Mouse (Mus musculus) neural tube, embryonic 13.5 days (tissue): Measurements from ENCODE around the gene Tmem9. TPM values are rescaled to one million over a fixed set of nuclear protein-coding genes. Genes with fewer than 3 reads are reported as not detected.

Experiments
- ATAC-seq: fragments of 200-750 bp; cut with Nextera tagmentation; 2 replicates; pipeline ENCODE4 v1.8.0; 2017; ENCODE audit warnings: low read depth, mild to moderate bottlenecking, moderate TSS enrichment, moderate library complexity
- H3K27ac ChIP-seq: fragments of 300-500 bp; sonication (generic); replicated peaks from 2 replicates; pipeline ENCODE4 v1.5.1; 2015; ENCODE audit warnings: moderate library complexity, mild to moderate bottlenecking, inconsistent platforms
- H3K27me3 ChIP-seq: fragments of 300-500 bp; sonication (generic); 2 replicates; pipeline ENCODE4 v1.6.1; 2015; ENCODE audit warnings: mild to moderate bottlenecking, inconsistent platforms
- H3K36me3 ChIP-seq: fragments of 300-500 bp; sonication (generic); 2 replicates; pipeline ENCODE4 v1.6.1; 2015; ENCODE audit warnings: mild to moderate bottlenecking, inconsistent platforms
- H3K4me1 ChIP-seq: fragments of 300-500 bp; sonication (generic); replicated peaks from 2 replicates; pipeline ENCODE4 v1.6.1; 2015; ENCODE audit warnings: inconsistent platforms
- H3K4me2 ChIP-seq: fragments of 300-500 bp; sonication (generic); 2 replicates; pipeline ENCODE4 v1.6.1; 2015; ENCODE audit warnings: inconsistent platforms, mild to moderate bottlenecking, moderate library complexity
- H3K4me3 ChIP-seq: fragments of 300-500 bp; sonication (generic); 2 replicates; pipeline ENCODE4 v1.5.1; 2015; ENCODE audit warnings: mild to moderate bottlenecking, inconsistent platforms
- H3K9ac ChIP-seq: fragments of 300-500 bp; sonication (generic); 2 replicates; pipeline ENCODE4 v1.6.1; 2015; ENCODE audit warnings: moderate library complexity, mild to moderate bottlenecking, inconsistent platforms
- H3K9me3 ChIP-seq: fragments of 300-500 bp; sonication (generic); 2 replicates; pipeline ENCODE4 v1.6.1; 2016; ENCODE audit warnings: inconsistent platforms
- WGBS: fragments of 180-500 bp; shearing (Covaris S2); methylation state at CpG from one replicate; pipeline ENCODE4 v1.1.7; 2015; 5-methylcytosine and 5-hydroxymethylcytosine counted together
- polyA plus RNA-seq: library from polyadenylated mRNA; unstranded; fragments of >200 nt; fragmentation: Nextera tagmentation; extraction: Ambion mirVana; gene quantifications from 2 replicates; pipeline ENCODE4 v1.2.1, GENCODE M21; 2015

The Tmem9 gene
- polyA plus RNA-seq, result 155 and 180 TPM in 2 replicates

GRCm38 (mm10) chr1:136007211-136008158 is at the start of gene Tmem9:
Gene Tmem9, plus strand, starts transcription at chr1:136008150.
- 4% methylated on average over 37 of the region's 37 CpGs for WGBS
- peaks cover 27% of the 10 kb centered on the region for H3K27me3 ChIP-seq
- peak within 1 kb of the TSS; percentile 37 for H3K4me3 ChIP-seq
- no peaks in the 10 kb centered on the region for H3K9me3 ChIP-seq
- H3K4me2 ChIP-seq, result peak within 1 kb of the TSS; percentile 60
- peaks cover 10% of the 10 kb centered on the region for H3K4me1 ChIP-seq
- H3K9ac ChIP-seq, result peak within 1 kb of the TSS; percentile 23; the same call in 1 of the 2 replicates
- H3K36me3 ChIP-seq, result no peaks in the 10 kb centered on the region
- H3K27ac ChIP-seq, result no peak within 1 kb of the TSS
- peak; percentile 53; the same call in 1 of the 2 replicates for ATAC-seq

DNA sequence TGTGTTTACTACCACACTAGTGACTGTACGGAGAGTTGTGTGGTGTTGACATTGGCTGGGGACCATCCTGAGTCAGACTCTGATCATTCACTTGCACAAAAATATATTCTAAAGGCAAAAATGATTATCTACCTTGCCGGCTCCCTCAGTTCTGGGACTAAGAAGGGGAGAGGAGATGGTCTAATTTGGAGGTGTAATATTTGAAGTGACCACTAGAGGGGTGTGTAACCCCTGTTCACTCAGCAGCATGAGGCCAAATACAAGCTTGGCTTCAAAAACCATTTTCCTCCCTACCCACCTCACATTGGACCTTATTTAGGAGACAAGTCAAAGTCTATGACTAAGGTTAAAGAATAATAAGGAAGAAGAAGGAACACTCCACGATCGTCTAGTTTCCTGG is 49.5 kb upstream of the Tmem9 start:
- no peak overlapping the region for H3K4me3 ChIP-seq
- no peaks in the 10 kb centered on the region for H3K36me3 ChIP-seq
- H3K27ac ChIP-seq, result no peak overlapping the region
- no peaks in the 10 kb centered on the region for H3K9me3 ChIP-seq
- peaks cover 4% of the 10 kb centered on the region; the same call in 1 of the 2 replicates for H3K27me3 ChIP-seq
- no peak; the same call in 1 of the 2 replicates for ATAC-seq
- no peak overlapping the region for H3K4me2 ChIP-seq
- H3K9ac ChIP-seq, result no peak overlapping the region
- 47% methylated on average over 4 of the region's 4 CpGs for WGBS
- no peaks in the 10 kb centered on the region for H3K4me1 ChIP-seq

DNA sequence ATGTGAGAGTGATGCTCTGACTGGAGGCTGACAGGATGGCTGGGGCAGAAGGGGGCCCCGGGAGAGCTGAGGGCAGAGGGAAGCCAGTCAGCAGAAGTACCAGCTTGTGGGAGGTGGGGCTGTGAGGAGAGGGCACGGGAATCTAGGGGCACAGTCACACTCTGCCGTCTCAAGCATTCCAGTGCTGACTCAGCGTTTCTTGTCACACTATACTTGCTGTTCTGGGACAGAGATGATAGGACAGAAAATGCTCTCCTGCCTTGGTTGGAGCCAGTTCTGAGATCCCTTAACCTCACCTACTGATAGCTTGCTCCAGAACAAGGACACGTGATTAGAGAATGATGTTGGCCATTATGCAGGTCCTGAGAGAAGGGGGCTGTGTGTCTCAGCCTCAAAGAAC is 44.8 kb upstream of the Tmem9 start:
- Histone ChIP-seq H3K9me3 (no peaks in the 10 kb centered on the region), H3K4me1 (no peaks in the 10 kb centered on the region), H3K9ac (no peak overlapping the region), H3K27me3 (no peaks in the 10 kb centered on the region), H3K27ac (no peak overlapping the region), H3K36me3 (no peaks in the 10 kb centered on the region), H3K4me2 (no peak overlapping the region), H3K4me3 (no peak overlapping the region)
- ATAC-seq, result no peak
- 80% methylated on average over 5 of the region's 5 CpGs for WGBS

- H3K36me3 ChIP-seq, result no peaks in the 10 kb centered on the region
- H3K9me3 ChIP-seq, result no peaks in the 10 kb centered on the region
- H3K9ac ChIP-seq, result no peak overlapping the region
- H3K27me3 ChIP-seq, result no peaks in the 10 kb centered on the region
- no peak overlapping the region for H3K4me2 ChIP-seq
- H3K4me3 ChIP-seq, result no peak overlapping the region
- 67% methylated on average over 11 of the region's 11 CpGs for WGBS
- H3K4me1 ChIP-seq, result no peaks in the 10 kb centered on the region
- no peak for ATAC-seq
- H3K27ac ChIP-seq, result no peak overlapping the region
Measured at GRCm38 (mm10) chr1:135964561-135964960, 43.4 kb upstream of the Tmem9 start.

DNA sequence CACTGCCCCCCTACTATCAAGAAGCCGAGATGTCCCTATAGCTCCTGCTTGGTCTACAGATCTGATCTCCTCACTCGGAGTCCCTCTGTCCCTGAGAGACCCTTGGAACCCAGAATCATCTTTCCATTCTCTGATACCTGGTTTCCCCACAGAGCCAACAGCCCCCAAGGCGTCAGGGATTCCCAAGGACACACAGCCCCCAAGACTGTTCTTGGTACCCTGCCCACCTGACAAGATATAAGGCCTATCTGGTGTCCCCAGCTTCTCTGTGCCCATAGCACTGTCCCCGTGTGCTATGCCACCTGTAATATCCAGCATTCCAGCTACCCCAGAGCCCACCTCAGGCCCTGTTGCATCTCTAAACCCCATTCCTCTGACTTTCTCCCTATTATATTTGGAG is 40.2 kb upstream of the Tmem9 start:
- Histone ChIP-seq H3K36me3 (no peaks in the 10 kb centered on the region), H3K9me3 (no peaks in the 10 kb centered on the region), H3K27me3 (no peaks in the 10 kb centered on the region), H3K4me1 (no peaks in the 10 kb centered on the region), H3K4me2 (no peak overlapping the region), H3K9ac (no peak overlapping the region), H3K27ac (no peak overlapping the region), H3K4me3 (no peak overlapping the region)
- ATAC-seq, result no peak
- 82% methylated on average over 4 of the region's 4 CpGs for WGBS

DNA sequence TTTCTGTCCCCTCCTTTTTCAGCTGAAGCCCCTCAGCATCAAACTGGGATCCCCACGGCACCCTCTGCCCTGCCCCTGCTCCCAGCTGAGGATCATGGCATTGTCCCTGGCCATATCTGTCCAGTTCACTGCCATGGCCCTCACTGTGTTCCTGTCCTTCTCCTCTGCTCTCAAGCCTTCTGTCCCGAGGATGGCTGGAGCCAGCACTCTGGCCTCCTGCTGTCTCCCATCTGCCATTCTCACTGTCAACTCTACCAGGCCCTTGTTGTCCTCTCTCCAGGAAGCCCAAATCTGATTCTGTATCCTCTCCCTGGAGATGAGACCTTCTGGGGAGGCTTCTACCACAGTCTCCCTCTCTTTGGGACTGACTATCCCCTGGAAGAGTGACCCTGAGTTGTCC is 37.5 kb upstream of the Tmem9 start:
- no peak overlapping the region for H3K27ac ChIP-seq
- no peak overlapping the region for H3K9ac ChIP-seq
- H3K9me3 ChIP-seq, result no peaks in the 10 kb centered on the region
- no peak for ATAC-seq
- no peak overlapping the region for H3K4me3 ChIP-seq
- H3K27me3 ChIP-seq, result no peaks in the 10 kb centered on the region
- no peak overlapping the region for H3K4me2 ChIP-seq
- no peaks in the 10 kb centered on the region for H3K36me3 ChIP-seq
- no peaks in the 10 kb centered on the region for H3K4me1 ChIP-seq
- WGBS, result 51% methylated on average over 2 of the region's 2 CpGs

- H3K36me3 ChIP-seq, result no peaks in the 10 kb centered on the region
- no peak for ATAC-seq
- H3K4me1 ChIP-seq, result no peaks in the 10 kb centered on the region
- WGBS, result 97% methylated on average over 3 of the region's 3 CpGs
- no peak overlapping the region for H3K27ac ChIP-seq
- no peak overlapping the region for H3K4me3 ChIP-seq
- no peaks in the 10 kb centered on the region for H3K9me3 ChIP-seq
- H3K27me3 ChIP-seq, result no peaks in the 10 kb centered on the region
- no peak overlapping the region for H3K9ac ChIP-seq
- H3K4me2 ChIP-seq, result no peak overlapping the region
Measured at GRCm38 (mm10) chr1:135972576-135972975, 35.4 kb upstream of the Tmem9 start.

- H3K4me2 ChIP-seq, result no peak overlapping the region
- no peaks in the 10 kb centered on the region for H3K4me1 ChIP-seq
- H3K27me3 ChIP-seq, result no peaks in the 10 kb centered on the region
- no peak overlapping the region for H3K4me3 ChIP-seq
- WGBS, result 58% methylated on average over 5 of the region's 5 CpGs
- no peak overlapping the region for H3K9ac ChIP-seq
- H3K36me3 ChIP-seq, result no peaks in the 10 kb centered on the region
- no peak for ATAC-seq
- H3K27ac ChIP-seq, result no peak overlapping the region
- H3K9me3 ChIP-seq, result no peaks in the 10 kb centered on the region
Measured at GRCm38 (mm10) chr1:135984105-135984504, 23.8 kb upstream of the Tmem9 start.

- Histone ChIP-seq H3K9ac (no peak overlapping the region), H3K36me3 (no peaks in the 10 kb centered on the region), H3K9me3 (no peaks in the 10 kb centered on the region), H3K27ac (no peak overlapping the region), H3K4me3 (no peak overlapping the region), H3K4me1 (no peaks in the 10 kb centered on the region), H3K27me3 (no peaks in the 10 kb centered on the region), H3K4me2 (no peak overlapping the region)
- ATAC-seq, result no peak
Measured at GRCm38 (mm10) chr1:135989876-135990275, 18.1 kb upstream of the Tmem9 start.

- 78% methylated on average over 4 of the region's 4 CpGs for WGBS
- H3K4me3 ChIP-seq, result no peak overlapping the region
- ATAC-seq, result no peak
- no peak overlapping the region for H3K4me2 ChIP-seq
- H3K9me3 ChIP-seq, result no peaks in the 10 kb centered on the region
- no peak overlapping the region for H3K9ac ChIP-seq
- no peaks in the 10 kb centered on the region for H3K4me1 ChIP-seq
- H3K36me3 ChIP-seq, result no peaks in the 10 kb centered on the region
- H3K27ac ChIP-seq, result no peak overlapping the region
- H3K27me3 ChIP-seq, result no peaks in the 10 kb centered on the region
Measured at GRCm38 (mm10) chr1:135993470-135993869, 14.5 kb upstream of the Tmem9 start.

DNA sequence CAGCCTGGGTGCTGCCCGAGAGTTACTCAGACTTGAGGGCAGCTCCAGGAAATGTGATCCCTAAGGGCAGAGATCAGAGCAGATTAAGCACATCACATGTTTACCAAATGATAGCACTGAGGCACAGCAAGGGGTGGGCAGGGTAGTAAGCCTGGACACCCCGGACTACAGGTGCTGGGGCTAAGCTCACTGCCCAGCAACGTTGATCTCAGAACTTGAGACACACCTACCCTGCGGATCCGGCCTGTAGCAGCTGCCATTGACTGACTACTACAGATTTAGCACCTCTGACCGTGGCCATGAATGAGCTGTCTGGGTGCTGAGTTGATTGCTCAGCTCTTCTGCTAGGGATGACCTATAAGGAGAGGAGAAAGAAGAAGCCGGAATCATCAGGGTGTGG is 10.4 kb upstream of the Tmem9 start:
- Histone ChIP-seq H3K4me2 (no peak overlapping the region), H3K27me3 (0 out of 2 replicates have a peak, but pooled peaks cover 4% of the 10 kb centered on the region), H3K27ac (no peak overlapping the region), H3K9ac (no peak overlapping the region), H3K4me1 (no peaks in the 10 kb centered on the region), H3K36me3 (no peaks in the 10 kb centered on the region), H3K9me3 (no peaks in the 10 kb centered on the region), H3K4me3 (no peak overlapping the region)
- WGBS, result 78% methylated on average over 7 of the region's 7 CpGs
- ATAC-seq, result no peak

DNA sequence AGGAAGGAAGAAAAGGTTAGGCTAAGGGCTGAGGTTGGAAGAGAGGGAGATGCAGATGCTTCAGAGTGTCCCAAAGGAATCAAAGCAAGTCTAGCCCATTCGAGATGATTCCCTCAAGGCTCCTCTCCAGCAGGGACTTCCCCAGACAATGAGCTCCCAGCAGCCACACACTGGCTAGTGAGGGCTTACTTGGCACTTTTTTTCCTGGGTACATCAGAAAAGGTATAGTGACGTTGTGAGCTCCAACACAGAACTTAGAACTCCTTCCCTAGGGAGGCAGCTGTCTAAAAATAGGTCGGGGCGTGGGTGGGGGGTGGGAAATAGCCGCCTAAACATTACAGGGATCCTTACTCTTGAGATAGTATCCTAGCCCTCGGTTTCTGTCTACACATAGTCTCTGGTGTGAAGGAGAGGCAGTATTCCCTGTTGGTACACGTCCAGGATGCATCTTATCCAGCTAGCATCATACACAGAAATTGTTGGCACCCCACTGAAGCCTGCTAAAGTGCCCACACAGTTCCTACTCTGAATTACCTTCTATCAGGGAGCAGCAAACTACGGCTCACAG is 8.1 kb upstream of the Tmem9 start:
- WGBS, result 65% methylated on average over 8 of the region's 8 CpGs
- no peak overlapping the region for H3K27ac ChIP-seq
- no peak overlapping the region for H3K9ac ChIP-seq
- H3K4me3 ChIP-seq, result no peak overlapping the region
- H3K4me1 ChIP-seq, result no peaks in the 10 kb centered on the region
- ATAC-seq, result no peak
- 0 out of 2 replicates have a peak, but pooled peaks cover 4% of the 10 kb centered on the region for H3K27me3 ChIP-seq
- no peak overlapping the region for H3K4me2 ChIP-seq
- H3K9me3 ChIP-seq, result no peaks in the 10 kb centered on the region
- H3K36me3 ChIP-seq, result no peaks in the 10 kb centered on the region
